ENCODE assay signal across 22 mouse cellular contexts in the genomic region with DNA sequence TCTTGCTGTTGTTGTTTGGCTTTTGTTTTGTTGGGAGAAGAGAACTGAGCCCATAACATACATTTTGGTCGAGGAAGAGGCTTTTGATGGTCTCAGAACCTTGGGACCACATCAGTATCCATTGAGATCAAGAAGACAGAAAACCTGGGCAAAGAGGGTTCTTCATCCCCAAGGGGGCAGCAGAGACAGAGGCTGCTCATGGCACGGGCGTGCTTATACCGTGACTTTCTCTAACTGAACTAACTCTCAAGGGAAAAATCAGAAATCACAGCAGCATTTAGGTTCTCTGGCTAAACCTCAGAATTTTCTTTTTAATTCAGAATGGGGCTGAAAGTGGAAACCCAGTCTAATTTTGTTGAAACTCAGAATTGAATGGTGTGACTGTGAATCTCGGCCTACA. TPM values are rescaled to one million over a fixed set of nuclear protein-coding genes. Genes with fewer than 3 reads are reported as not detected.
DNase-seq lines count a peak whose midpoint lies in the region; ATAC-seq and TF ChIP-seq lines count a peak whose summit lies in the region.
"Had no signal": no experiment of that assay in that cellular context is flagged by ENCODE, and none has a peak within 500 bp of the region (broad histone marks: within the 10 kb centered on the region; RNA-seq: fewer than 3 reads in every experiment).

No protein-coding gene starts in this region.

- no peaks in the 10 kb centered on the region for H3K4me1 ChIP-seq in kidney, postnatal 0 days (replicated peaks; ENCODE audit: insufficient read depth, low read length)
- H3K4me1 ChIP-seq in cortical plate, adult 2 months (ENCODE audit: control insufficient read depth, insufficient read depth, low read length), result no peaks in the 10 kb centered on the region
- H3K4me1 ChIP-seq: embryonic facial prominence, embryonic 10.5 days; heart, embryonic 12.5 days; limb, embryonic 12.5 days; liver, embryonic 15.5 days had no signal

- H3K36me3 ChIP-seq in kidney, postnatal 0 days (ENCODE audit: insufficient read depth, low read length), result no peaks in the 10 kb centered on the region
- H3K36me3 ChIP-seq: embryonic facial prominence, embryonic 10.5 days; heart, embryonic 12.5 days; limb, embryonic 12.5 days; liver, embryonic 15.5 days; midbrain, embryonic 13.5 days had no signal

- H3K27ac ChIP-seq in kidney, postnatal 0 days, result no peak overlapping the region
- no peak overlapping the region for H3K27ac ChIP-seq in cortical plate, adult 2 months (ENCODE audit: insufficient read depth, low read length)
- H3K27ac ChIP-seq: embryonic facial prominence, embryonic 10.5 days; limb, embryonic 12.5 days; liver, embryonic 15.5 days; macrophage; midbrain, embryonic 13.5 days had no signal

- no peaks in the 10 kb centered on the region for H3K9me3 ChIP-seq in kidney, postnatal 0 days (replicated peaks; ENCODE audit: low read length)
- H3K9me3 ChIP-seq: embryonic facial prominence, embryonic 10.5 days; heart, embryonic 12.5 days; limb, embryonic 12.5 days; liver, embryonic 15.5 days; midbrain, embryonic 13.5 days had no signal

- peak; percentile 48 for TF ChIP-seq CTCF in kidney, postnatal 0 days (IDR thresholded peaks at IDR 0.05; ENCODE audit: low read depth)
- TF ChIP-seq CTCF in cortical plate, adult 2 months (IDR thresholded peaks at IDR 0.05; ENCODE audit: extremely low read depth, insufficient read depth, low read length), result peak; percentile 57

- H3K4me2 ChIP-seq in kidney, postnatal 0 days (ENCODE audit: low read length), result no peak overlapping the region
- H3K4me2 ChIP-seq: heart, embryonic 12.5 days; limb, embryonic 12.5 days; liver, embryonic 15.5 days; midbrain, embryonic 13.5 days had no signal

- no peak overlapping the region for H3K9ac ChIP-seq in kidney, postnatal 0 days (ENCODE audit: low read depth, low read length)
- H3K9ac ChIP-seq: heart, embryonic 12.5 days; limb, embryonic 12.5 days; liver, embryonic 15.5 days; midbrain, embryonic 13.5 days had no signal

- no peak for ATAC-seq in kidney, postnatal 0 days (replicated peaks; ENCODE audit: low FRiP score, low read depth)

- no peaks in the 10 kb centered on the region for H3K27me3 ChIP-seq in kidney, postnatal 0 days (ENCODE audit: insufficient read depth, low read length)
- H3K27me3 ChIP-seq: heart, embryonic 12.5 days; limb, embryonic 12.5 days; liver, embryonic 15.5 days; midbrain, embryonic 13.5 days had no signal

- no peak overlapping the region for H3K4me3 ChIP-seq in kidney, postnatal 0 days (replicated peaks; ENCODE audit: low read depth, low read length)
- no peak overlapping the region for H3K4me3 ChIP-seq in cortical plate, adult 2 months (ENCODE audit: insufficient read depth, low read length)
- H3K4me3 ChIP-seq: embryonic facial prominence, embryonic 10.5 days; heart, embryonic 12.5 days; limb, embryonic 12.5 days; liver, embryonic 15.5 days; midbrain, embryonic 13.5 days had no signal

- WGBS in kidney, postnatal 0 days, result 40% methylated on average over 5 of the region's 5 CpGs

- DNase-seq in kidney, postnatal 0 days (ENCODE audit: low spot score), result peak; percentile 14
- no peak for DNase-seq in kidney, postnatal 10 days
- DNase-seq in 3T3-L1 (ENCODE audit: low read depth, low spot score) (peak; percentile 38), 416B (ENCODE audit: low read depth) (peak; percentile 17)
- DNase-seq in right cerebral cortex, postnatal 25 days, result no peak
- DNase-seq in cerebellum, adult 9-10 months, result no peak
- DNase-seq: adrenal gland, adult 2 months; cerebellum, adult 2 months; kidney, adult 18-20 months; kidney, postnatal 4 days had no signal

- no peak for TF ChIP-seq POLR2A in cortical plate, adult 2 months (IDR thresholded peaks at IDR 0.05; ENCODE audit: extremely low read depth, insufficient read depth, low read length)

RNA-seq across cellular contexts. Expression of a gene that starts 14.3 kb away (rescaled TPM):
- polyA plus RNA-seq in kidney, postnatal 0 days (2015; fragmentation: Nextera tagmentation; extraction: Ambion mirVana), result not detected in 2 replicates
- polyA plus RNA-seq in cortical plate, adult 2 months (2012; rRNA removed), result 0.02 TPM in 1 of 2 replicates, not detected in the other
- polyA plus RNA-seq: adrenal gland, adult 2 months; cerebellum, adult 2 months; embryonic facial prominence, embryonic 10.5 days; heart, embryonic 12.5 days; hindbrain, embryonic 11.5 days; limb, embryonic 12.5 days; liver, embryonic 15.5 days; macrophage; midbrain, embryonic 13.5 days; neural tube, embryonic 11.5 days; stomach, embryonic 14.5 days; thymus, postnatal 0 days had no signal

RNA-seq across cellular contexts. Expression of a gene that starts 20.2 kb away (rescaled TPM):
- not detected in 2 replicates for polyA plus RNA-seq in kidney, postnatal 0 days (2015; fragmentation: Nextera tagmentation; extraction: Ambion mirVana)
- polyA plus RNA-seq in cortical plate, adult 2 months (2012; rRNA removed), result not detected in 2 replicates
- polyA plus RNA-seq: adrenal gland, adult 2 months; cerebellum, adult 2 months; embryonic facial prominence, embryonic 10.5 days; gonadal fat pad, adult 2 months; heart, embryonic 12.5 days; hindbrain, embryonic 11.5 days; limb, embryonic 12.5 days; liver, embryonic 15.5 days; macrophage; midbrain, embryonic 13.5 days; neural tube, embryonic 11.5 days; stomach, embryonic 14.5 days; thymus, postnatal 0 days had no signal

RNA-seq across cellular contexts. Expression of a gene that starts 33.3 kb away (rescaled TPM):
- not detected in 2 replicates for polyA plus RNA-seq in kidney, postnatal 0 days (2015; fragmentation: Nextera tagmentation; extraction: Ambion mirVana)
- polyA plus RNA-seq in cortical plate, adult 2 months (2012; rRNA removed), result not detected in 2 replicates
- polyA plus RNA-seq: adrenal gland, adult 2 months; cerebellum, adult 2 months; embryonic facial prominence, embryonic 10.5 days; gonadal fat pad, adult 2 months; heart, embryonic 12.5 days; hindbrain, embryonic 11.5 days; limb, embryonic 12.5 days; liver, embryonic 15.5 days; macrophage; neural tube, embryonic 11.5 days; stomach, embryonic 14.5 days; thymus, postnatal 0 days had no signal

Comparison
In these comparisons a context has a peak if more than half of its experiments do, and no peak if none do; other contexts are left out.
1. DNase-seq: peak in kidney, postnatal 0 days (single experiment), 3T3-L1 (single experiment) and 416B (single experiment); none in kidney, postnatal 10 days (single experiment), right cerebral cortex, postnatal 25 days (single experiment) and cerebellum, adult 9-10 months (single experiment).